Comparison of ENCODE assay signal across 14 mouse cellular contexts in the genomic region with DNA sequence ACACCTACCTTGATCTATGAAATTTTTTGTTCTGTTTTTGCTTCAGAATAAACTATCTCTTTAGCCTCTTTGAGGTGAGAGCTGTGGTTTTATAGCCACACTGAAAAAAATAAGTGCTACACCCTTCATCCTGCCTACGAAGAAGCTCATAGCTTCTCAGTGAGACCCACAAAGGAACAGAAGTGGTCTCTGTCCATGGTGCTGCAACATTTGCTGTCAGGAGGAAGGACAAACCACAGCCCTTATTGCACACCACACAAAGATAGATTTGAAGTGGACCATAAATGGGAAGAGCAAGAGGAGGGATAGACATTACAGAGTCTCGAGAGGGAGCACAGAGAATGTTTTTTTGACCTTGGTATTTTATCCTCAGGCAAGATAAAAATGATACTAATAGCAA. TPM values are rescaled to one million over a fixed set of nuclear protein-coding genes. Genes with fewer than 3 reads are reported as not detected.
DNase-seq lines count a peak whose midpoint lies in the region; ATAC-seq lines count a peak whose summit lies in the region.
"Had no signal": no experiment of that assay in that cellular context is flagged by ENCODE, and none has a peak within 500 bp of the region (broad histone marks: within the 10 kb centered on the region; RNA-seq: fewer than 3 reads in every experiment).

No protein-coding gene starts in this region.

- H3K4me2 ChIP-seq in embryonic facial prominence, embryonic 14.5 days (ENCODE audit: low read depth, low read length) = no peak overlapping the region
- H3K4me2 ChIP-seq in neural tube, embryonic 15.5 days = no peak overlapping the region
- H3K4me2 ChIP-seq: neural tube, embryonic 12.5 days had no signal

- H3K36me3 ChIP-seq in embryonic facial prominence, embryonic 14.5 days (ENCODE audit: control insufficient read depth, insufficient read depth, low read length) = no peaks in the 10 kb centered on the region
- H3K36me3 ChIP-seq in neural tube, embryonic 15.5 days = no peaks in the 10 kb centered on the region
- H3K36me3 ChIP-seq: neural tube, embryonic 12.5 days had no signal

- no peak for ATAC-seq in embryonic facial prominence, embryonic 14.5 days (ENCODE audit: low read depth)
- no peak for ATAC-seq in neural tube, embryonic 15.5 days (ENCODE audit: low FRiP score)
- ATAC-seq: hindbrain, embryonic 16.5 days had no signal

- no peaks in the 10 kb centered on the region for H3K4me1 ChIP-seq in embryonic facial prominence, embryonic 14.5 days (ENCODE audit: control insufficient read depth, insufficient read depth, low read length)
- H3K4me1 ChIP-seq in neural tube, embryonic 15.5 days = no peaks in the 10 kb centered on the region

- no peak overlapping the region for H3K4me3 ChIP-seq in embryonic facial prominence, embryonic 14.5 days (ENCODE audit: low read depth, low read length)
- H3K4me3 ChIP-seq in neural tube, embryonic 15.5 days (replicated peaks) = no peak overlapping the region
- H3K4me3 ChIP-seq: erythroblast, embryonic 14.5 days; neural tube, embryonic 12.5 days had no signal

- peak; percentile 21 for DNase-seq in heart, adult 11 months
- DNase-seq in heart, postnatal 36 days = no peak
- peak; percentile 67 for DNase-seq in testis, postnatal 10 days (ENCODE audit: low spot score)
- DNase-seq in testis, postnatal 14 days (ENCODE audit: low spot score) = no peak
- peak; percentile 78 for DNase-seq in embryonic facial prominence, embryonic 14.5 days (ENCODE audit: low spot score)
- DNase-seq in natural killer cell, adult 2 months (ENCODE audit: low spot score in 2 of 2) = no peak
- no peak for DNase-seq in layer of hippocampus, postnatal 14 days (ENCODE audit: low spot score in 2 of 2)
- DNase-seq: gastrocnemius, postnatal 36 days; layer of hippocampus, postnatal 36 days had no signal

- H3K27ac ChIP-seq in embryonic facial prominence, embryonic 14.5 days (replicated peaks; ENCODE audit: low read depth, low read length) = no peak overlapping the region
- no peak overlapping the region for H3K27ac ChIP-seq in neural tube, embryonic 15.5 days (replicated peaks)
- H3K27ac ChIP-seq: neural tube, embryonic 12.5 days had no signal

- H3K9ac ChIP-seq in embryonic facial prominence, embryonic 14.5 days (ENCODE audit: low read depth, low read length) = no peak overlapping the region
- H3K9ac ChIP-seq in neural tube, embryonic 15.5 days (replicated peaks) = no peak overlapping the region
- H3K9ac ChIP-seq: neural tube, embryonic 12.5 days had no signal

- WGBS in embryonic facial prominence, embryonic 14.5 days = 23% methylated on average over 2 of the region's 2 CpGs
- 50% methylated on average over 2 of the region's 2 CpGs for WGBS in neural tube, embryonic 15.5 days

- intact Hi-C loops in heart, postnatal 36 days (cut with DNase I) = no loop called here

- no peaks in the 10 kb centered on the region for H3K27me3 ChIP-seq in embryonic facial prominence, embryonic 14.5 days (replicated peaks; ENCODE audit: control insufficient read depth, insufficient read depth, low read length)
- no peaks in the 10 kb centered on the region for H3K27me3 ChIP-seq in neural tube, embryonic 15.5 days (replicated peaks)
- H3K27me3 ChIP-seq: neural tube, embryonic 12.5 days had no signal

- H3K9me3 ChIP-seq in embryonic facial prominence, embryonic 14.5 days (ENCODE audit: control insufficient read depth, low read length) = peaks cover 3% of the 10 kb centered on the region; the same call in 1 of the 2 replicates
- no peaks in the 10 kb centered on the region for H3K9me3 ChIP-seq in neural tube, embryonic 15.5 days (replicated peaks)
- H3K9me3 ChIP-seq: neural tube, embryonic 12.5 days had no signal

RNA-seq across cellular contexts. Expression of gene Pcbp3, which starts 16.4 kb away (rescaled TPM):
- 1 to 10 TPM; 2.4 to 4.9 TPM for total RNA-seq in heart, postnatal 36 days (2021)
- 18.9 and 20.9 TPM in 2 replicates for polyA plus RNA-seq in embryonic facial prominence, embryonic 14.5 days (2014; fragmentation: Nextera tagmentation; extraction: Ambion mirVana)
- 98.8 and 103 TPM in 2 replicates for polyA plus RNA-seq in neural tube, embryonic 15.5 days (2015; fragmentation: Nextera tagmentation; extraction: Ambion mirVana)
- total RNA-seq in layer of hippocampus, postnatal 14 days (2021) = 10 to 100 TPM; 59.8 to 72.3 TPM
- total RNA-seq: CH12.LX had no signal

RNA-seq across cellular contexts. Expression of gene Slc19a1, which starts 54.0 kb away (rescaled TPM):
- total RNA-seq in heart, postnatal 36 days (2021) = 1 to 10 TPM; 4.1 to 8.8 TPM
- 27.8 and 31.8 TPM in 2 replicates for polyA plus RNA-seq in embryonic facial prominence, embryonic 14.5 days (2014; fragmentation: Nextera tagmentation; extraction: Ambion mirVana)
- 37.9 and 39.2 TPM in 2 replicates for polyA plus RNA-seq in neural tube, embryonic 15.5 days (2015; fragmentation: Nextera tagmentation; extraction: Ambion mirVana)
- total RNA-seq in layer of hippocampus, postnatal 14 days (2021) = 10 to 100 TPM; 24.3 to 25.5 TPM

Comparison
In these comparisons a context has a peak if more than half of its experiments do, and no peak if none do; other contexts are left out.
1. DNase-seq: peak in heart, adult 11 months (single experiment), testis, postnatal 10 days (single experiment) and embryonic facial prominence, embryonic 14.5 days (single experiment); none in heart, postnatal 36 days (0 of 2), testis, postnatal 14 days (single experiment), natural killer cell, adult 2 months (0 of 2) and layer of hippocampus, postnatal 14 days (0 of 2).
2. RNA of gene Pcbp3, which starts 16.4 kb away (total RNA-seq): 59.8 to 72.3 TPM in layer of hippocampus, postnatal 14 days; 2.4 to 4.9 TPM in heart, postnatal 36 days; every median in the first group is over 10 times any median in the second.